Mouse (Mus musculus) stomach, embryonic 16.5 days (tissue): ENCODE measurements around the gene Proca1. TPM values are rescaled to one million over a fixed set of nuclear protein-coding genes. Genes with fewer than 3 reads are reported as not detected.

Experiments used
- ATAC-seq: fragments of 200-750 bp; cut with Nextera tagmentation; 2 replicates; pipeline ENCODE4 v1.8.0; 2017; ENCODE audit warnings: moderate number of reproducible peaks, moderate TSS enrichment; ENCODE audit not compliant: insufficient read depth, low FRiP score
- H3K27ac ChIP-seq: fragments of 300-500 bp; sonication (generic); 2 replicates; pipeline ENCODE4 v1.5.1; 2014; ENCODE audit warnings: low read length
- H3K27me3 ChIP-seq: fragments of 300-500 bp; sonication (generic); 2 replicates; pipeline ENCODE4 v1.6.1; 2014; ENCODE audit warnings: low read length, control low read depth, mixed read lengths; ENCODE audit not compliant: control insufficient read depth, insufficient read depth
- H3K36me3 ChIP-seq: fragments of 300-500 bp; sonication (generic); 2 replicates; pipeline ENCODE4 v1.6.1; 2014; ENCODE audit warnings: low read length; ENCODE audit not compliant: control insufficient read depth, insufficient read depth
- H3K4me1 ChIP-seq: fragments of 300-500 bp; sonication (generic); 2 replicates; pipeline ENCODE4 v1.6.1; 2014; ENCODE audit warnings: low read length, control low read depth, mixed read lengths; ENCODE audit not compliant: control insufficient read depth, insufficient read depth
- H3K4me2 ChIP-seq: fragments of 300-500 bp; sonication (generic); 2 replicates; pipeline ENCODE4 v1.6.1; 2014; ENCODE audit warnings: low read depth, low read length, mixed read lengths
- H3K4me3 ChIP-seq: fragments of 300-500 bp; sonication (generic); replicated peaks from 2 replicates; pipeline ENCODE4 v1.5.1; 2014; ENCODE audit warnings: mild to moderate bottlenecking, low read length
- H3K9ac ChIP-seq: fragments of 300-500 bp; sonication (generic); 2 replicates; pipeline ENCODE4 v1.6.1; 2014; ENCODE audit warnings: low read length
- H3K9me3 ChIP-seq: fragments of 300-500 bp; sonication (generic); replicated peaks from 2 replicates; pipeline ENCODE4 v1.6.1; 2016; ENCODE audit warnings: low read length, control low read depth; ENCODE audit not compliant: control insufficient read depth
- WGBS: fragments of 180-500 bp; shearing (Covaris S2); extraction: QIAGEN DNeasy Blood & Tissue Kit; methylation state at CpG from one replicate; pipeline ENCODE4 v1.1.7; 2014; 5-methylcytosine and 5-hydroxymethylcytosine counted together
- polyA plus RNA-seq: library from polyadenylated mRNA; unstranded; fragments of >200 nt; fragmentation: Nextera tagmentation; extraction: Ambion mirVana; gene quantifications from 2 replicates; pipeline ENCODE4 v1.2.1, GENCODE M21; 2015

Proca1 gene
- polyA plus RNA-seq, 1 experiment from 2014 or later = 3.7 TPM

- H3K36me3 ChIP-seq = peaks cover 17% of the 10 kb centered on the region
- no peaks in the 10 kb centered on the region for H3K9me3 ChIP-seq
- H3K4me3 ChIP-seq = peak overlapping the region; percentile 100
- peak overlapping the region; percentile 98 for H3K9ac ChIP-seq
- H3K27me3 ChIP-seq = no peaks in the 10 kb centered on the region
- WGBS = 0% methylated on average over 22 of the region's 22 CpGs
- ATAC-seq = peak; percentile 64
- peak overlapping the region; percentile 94 for H3K4me2 ChIP-seq
- H3K4me1 ChIP-seq = peaks cover 33% of the 10 kb centered on the region
- peak overlapping the region; percentile 99 for H3K27ac ChIP-seq
These were observed 29.2 kb upstream of the Proca1 start for GRCm38 (mm10) chr11:78163681-78164603.

- H3K4me3 ChIP-seq = peak overlapping the region; percentile 100
- no peaks in the 10 kb centered on the region for H3K9me3 ChIP-seq
- peaks cover 17% of the 10 kb centered on the region for H3K36me3 ChIP-seq
- ATAC-seq = no peak
- WGBS = under 1% methylated on average over 14 of the region's 14 CpGs
- no peaks in the 10 kb centered on the region for H3K27me3 ChIP-seq
- H3K9ac ChIP-seq = peak overlapping the region; percentile 98
- peaks cover 33% of the 10 kb centered on the region for H3K4me1 ChIP-seq
- H3K27ac ChIP-seq = peak overlapping the region; percentile 99
- peak overlapping the region; percentile 94 for H3K4me2 ChIP-seq
These were observed 28.6 kb upstream of the Proca1 start for GRCm38 (mm10) chr11:78164604-78164923.

- under 1% methylated on average over 75 of the region's 78 CpGs for WGBS
- ATAC-seq = peak; percentile 84
These were observed 28.1 kb upstream of the Proca1 start, which contains the start of gene Traf4 for GRCm38 (mm10) chr11:78164924-78165760. Gene Traf4, minus strand, starts transcription at chr11:78165589.

DNA sequence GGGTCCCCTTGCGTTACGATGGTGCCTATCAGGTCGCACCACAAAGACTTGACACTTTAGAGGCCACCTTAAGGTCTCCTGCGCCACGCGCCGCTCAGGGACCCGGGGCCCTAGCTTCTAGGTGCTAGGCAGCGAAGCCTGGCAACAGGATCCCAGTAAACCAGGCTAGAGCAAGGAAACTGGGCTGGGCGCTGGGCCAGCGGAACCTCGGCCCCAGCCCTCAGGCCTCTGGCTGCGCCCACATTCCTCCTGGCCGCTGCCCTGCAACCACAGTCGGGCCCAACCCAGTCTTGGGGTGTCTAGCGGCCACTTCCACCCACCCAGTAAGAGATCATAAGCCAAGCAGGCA lies 27.5 kb upstream of the Proca1 start:
- Histone ChIP-seq H3K36me3 (peaks cover 9% of the 10 kb centered on the region), H3K4me2 (peak overlapping the region; percentile 94), H3K27ac (peak overlapping the region; percentile 99), H3K9ac (peak overlapping the region; percentile 98), H3K27me3 (no peaks in the 10 kb centered on the region), H3K9me3 (no peaks in the 10 kb centered on the region), H3K4me3 (peak overlapping the region; percentile 100), H3K4me1 (peaks cover 33% of the 10 kb centered on the region)
- ATAC-seq = peak; percentile 12; the same call in 1 of the 2 replicates
- 3% methylated on average over 16 of the region's 16 CpGs for WGBS

More at GRCm38 (mm10) chr11:78164924-78165760, 28.1 kb upstream of the Proca1 start, which contains the start of gene Traf4:
- Histone ChIP-seq H3K4me2 (peak within 1 kb of the TSS; percentile 94), H3K27me3 (no peaks in the 10 kb centered on the region), H3K4me1 (peaks cover 33% of the 10 kb centered on the region), H3K9ac (peak within 1 kb of the TSS; percentile 98), H3K9me3 (no peaks in the 10 kb centered on the region), H3K27ac (peak within 1 kb of the TSS; percentile 99), H3K4me3 (peak within 1 kb of the TSS; percentile 100), H3K36me3 (peaks cover 13% of the 10 kb centered on the region)

DNA sequence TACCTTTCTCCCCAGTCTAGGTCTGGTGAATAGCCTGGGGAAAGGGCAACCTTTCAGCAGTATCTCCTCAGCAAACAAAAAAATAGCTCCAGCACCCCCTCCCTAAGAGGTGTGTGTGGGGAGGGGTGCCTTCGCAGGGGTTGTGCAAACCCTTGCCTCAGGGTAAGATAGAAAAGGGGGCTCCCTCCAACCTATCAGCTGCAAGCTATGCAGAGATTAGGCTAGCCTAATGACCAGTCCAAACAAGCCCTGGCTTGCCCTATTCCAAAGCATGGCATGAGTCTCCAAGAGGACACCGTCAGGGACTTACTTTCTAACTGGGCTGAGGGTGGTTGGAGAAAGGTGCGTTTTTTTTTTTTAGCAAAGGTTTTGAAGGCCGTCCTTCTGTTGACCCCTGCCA lies 27.0 kb upstream of the Proca1 start:
- peaks cover 33% of the 10 kb centered on the region for H3K4me1 ChIP-seq
- no peaks in the 10 kb centered on the region for H3K27me3 ChIP-seq
- H3K36me3 ChIP-seq = peaks cover 5% of the 10 kb centered on the region; the same call in 1 of the 2 replicates
- peak overlapping the region; percentile 98 for H3K9ac ChIP-seq
- no peak for ATAC-seq
- H3K4me2 ChIP-seq = peak overlapping the region; percentile 94
- no peaks in the 10 kb centered on the region for H3K9me3 ChIP-seq
- peak overlapping the region; percentile 100 for H3K4me3 ChIP-seq
- H3K27ac ChIP-seq = peak overlapping the region; percentile 99
- WGBS = 46% methylated on average over 4 of the region's 4 CpGs

DNA sequence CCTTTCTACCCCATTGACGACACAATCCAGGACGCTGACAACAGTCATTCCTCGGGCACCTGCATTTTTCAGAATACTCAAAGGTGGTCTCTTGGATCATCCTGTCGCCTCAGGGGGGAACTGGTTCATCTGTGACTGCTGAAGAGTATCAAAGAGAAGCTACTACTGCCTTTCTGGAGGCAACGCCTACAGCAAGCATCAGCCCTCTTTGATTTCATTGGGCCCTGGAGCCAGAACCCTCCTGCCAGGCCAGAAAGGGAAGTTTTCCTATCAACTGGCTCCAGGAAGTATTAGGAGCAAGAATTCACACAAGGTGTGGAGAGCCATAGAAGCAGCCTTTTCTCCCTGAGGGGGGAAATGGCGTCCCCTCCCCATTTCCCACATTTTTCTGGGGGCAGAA lies 26.6 kb upstream of the Proca1 start:
- 59% methylated on average over 6 of the region's 6 CpGs for WGBS
- Histone ChIP-seq H3K9me3 (no peaks in the 10 kb centered on the region), H3K27ac (peak overlapping the region; percentile 99; the same call in 1 of the 2 replicates), H3K4me2 (peak overlapping the region; percentile 94; the same call in 1 of the 2 replicates), H3K27me3 (no peaks in the 10 kb centered on the region), H3K9ac (no peak overlapping the region), H3K4me3 (no peak overlapping the region), H3K4me1 (peaks cover 33% of the 10 kb centered on the region), H3K36me3 (peaks cover 3% of the 10 kb centered on the region; the same call in 1 of the 2 replicates)
- ATAC-seq = no peak

GRCm38 (mm10) chr11:78167257-78167959 lies 25.8 kb upstream of the Proca1 start:
- 91% methylated on average over 14 of the region's 14 CpGs for WGBS

DNA sequence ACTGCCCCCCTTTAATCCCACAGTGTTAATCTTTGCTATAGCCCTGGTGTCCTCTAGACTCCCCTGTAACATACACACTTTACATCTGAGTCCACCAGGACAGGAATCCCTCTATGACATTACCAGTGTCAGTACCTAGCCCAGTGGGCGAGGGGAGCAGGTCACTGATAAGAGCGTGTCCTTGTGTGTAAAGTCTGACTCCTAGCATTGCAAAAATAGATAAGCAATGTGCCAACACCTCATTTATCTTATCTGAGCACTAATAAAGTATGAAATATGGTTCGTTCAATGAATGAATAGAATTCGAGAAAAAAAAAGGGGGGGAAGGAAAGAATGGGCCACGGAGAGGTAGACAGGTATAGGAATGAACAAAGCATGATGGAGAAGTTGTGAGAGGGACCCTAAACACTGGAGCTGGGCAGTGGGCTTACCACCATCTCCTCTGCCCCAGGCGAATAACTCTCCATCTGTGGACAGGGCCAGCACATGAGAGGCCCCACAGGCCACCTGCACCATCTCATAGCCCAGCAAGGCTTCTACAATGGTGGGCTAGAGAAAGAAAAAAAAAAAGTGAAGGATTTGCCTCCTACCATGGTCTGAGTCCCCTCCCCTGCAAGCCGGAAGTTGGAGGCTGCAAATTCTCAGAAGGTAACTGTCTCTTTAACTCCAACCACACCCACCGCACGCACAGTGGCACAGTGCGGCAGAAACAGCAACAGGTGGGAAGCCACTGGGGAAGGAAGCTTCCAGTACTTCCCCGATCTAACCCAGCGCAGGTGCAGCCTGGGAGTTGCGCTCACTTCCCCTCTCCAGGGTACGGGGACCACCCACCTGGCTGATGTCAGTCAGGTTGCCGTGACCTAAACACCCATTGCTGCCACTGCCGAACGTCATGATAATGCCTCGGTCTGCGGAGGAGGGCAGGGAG lies 24.4 kb upstream of the Proca1 start:
- Histone ChIP-seq H3K4me2 (peak overlapping the region; percentile 44), H3K9ac (no peak overlapping the region), H3K9me3 (no peaks in the 10 kb centered on the region), H3K4me3 (peak overlapping the region; percentile 20), H3K27me3 (no peaks in the 10 kb centered on the region), H3K36me3 (no peaks in the 10 kb centered on the region), H3K27ac (peak overlapping the region; percentile 36), H3K4me1 (peaks cover 17% of the 10 kb centered on the region)
- 43% methylated on average over 19 of the region's 19 CpGs for WGBS
- no peak for ATAC-seq

More at GRCm38 (mm10) chr11:78167257-78167959, 25.8 kb upstream of the Proca1 start:
- Histone ChIP-seq H3K4me2 (no peak overlapping the region), H3K4me1 (peaks cover 27% of the 10 kb centered on the region), H3K27me3 (no peaks in the 10 kb centered on the region), H3K4me3 (no peak overlapping the region), H3K9me3 (no peaks in the 10 kb centered on the region), H3K27ac (0 out of 2 replicates have a peak overlapping the region, but pooled peaks have one; percentile 14), H3K36me3 (no peaks in the 10 kb centered on the region), H3K9ac (no peak overlapping the region)
- no peak for ATAC-seq
